Mouse (Mus musculus) liver, embryonic 13.5 days (tissue): ENCODE data around the gene Selp. TPM values are rescaled to one million over a fixed set of nuclear protein-coding genes. Genes with fewer than 3 reads are reported as not detected.

Experiments
- ATAC-seq: fragments of 200-750 bp; cut with Nextera tagmentation; 2 replicates; pipeline ENCODE4 v1.8.0; 2017; ENCODE audit warnings: low read depth, mild to moderate bottlenecking, moderate number of reproducible peaks, moderate library complexity
- DNase-seq: peaks from one replicate; pipeline ENCODE4 v3.0.0; 2022
- H3K27ac ChIP-seq: fragments of 300-500 bp; sonication (generic); 2 replicates; pipeline ENCODE4 v1.5.1; 2015; ENCODE audit warnings: moderate library complexity, mild to moderate bottlenecking, inconsistent platforms
- H3K27me3 ChIP-seq: fragments of 300-500 bp; sonication (generic); 2 replicates; pipeline ENCODE4 v1.6.1; 2015; ENCODE audit warnings: mild to moderate bottlenecking, inconsistent platforms
- H3K36me3 ChIP-seq: fragments of 300-500 bp; sonication (generic); 2 replicates; pipeline ENCODE4 v1.6.1; 2015; ENCODE audit warnings: mild to moderate bottlenecking, inconsistent platforms
- H3K4me1 ChIP-seq: fragments of 300-500 bp; sonication (generic); replicated peaks from 2 replicates; pipeline ENCODE4 v1.6.1; 2015; ENCODE audit warnings: inconsistent platforms
- H3K4me2 ChIP-seq: fragments of 300-500 bp; sonication (generic); 2 replicates; pipeline ENCODE4 v1.6.1; 2015; ENCODE audit warnings: inconsistent platforms, mild to moderate bottlenecking, moderate library complexity
- H3K4me3 ChIP-seq: fragments of 300-500 bp; sonication (generic); replicated peaks from 2 replicates; pipeline ENCODE4 v1.5.1; 2015; ENCODE audit warnings: mild to moderate bottlenecking, inconsistent platforms
- H3K9ac ChIP-seq: fragments of 300-500 bp; sonication (generic); 2 replicates; pipeline ENCODE4 v1.6.1; 2015; ENCODE audit warnings: mild to moderate bottlenecking, inconsistent platforms
- H3K9me3 ChIP-seq: fragments of 300-500 bp; sonication (generic); replicated peaks from 2 replicates; pipeline ENCODE4 v1.6.1; 2016; ENCODE audit warnings: inconsistent platforms
- WGBS: fragments of 180-500 bp; shearing (Covaris S2); methylation state at CpG from one replicate; pipeline ENCODE4 v1.1.7; 2015; ENCODE audit not compliant: insufficient replicate concordance; 5-methylcytosine and 5-hydroxymethylcytosine counted together
- polyA plus RNA-seq: library from polyadenylated mRNA; unstranded; fragments of >200 nt; fragmentation: Nextera tagmentation; extraction: Ambion mirVana; gene quantifications from 2 replicates; pipeline ENCODE4 v1.2.1, GENCODE M21; 2015

Selp gene
- polyA plus RNA-seq, result 0.53 and 0.80 TPM in 2 replicates

DNA sequence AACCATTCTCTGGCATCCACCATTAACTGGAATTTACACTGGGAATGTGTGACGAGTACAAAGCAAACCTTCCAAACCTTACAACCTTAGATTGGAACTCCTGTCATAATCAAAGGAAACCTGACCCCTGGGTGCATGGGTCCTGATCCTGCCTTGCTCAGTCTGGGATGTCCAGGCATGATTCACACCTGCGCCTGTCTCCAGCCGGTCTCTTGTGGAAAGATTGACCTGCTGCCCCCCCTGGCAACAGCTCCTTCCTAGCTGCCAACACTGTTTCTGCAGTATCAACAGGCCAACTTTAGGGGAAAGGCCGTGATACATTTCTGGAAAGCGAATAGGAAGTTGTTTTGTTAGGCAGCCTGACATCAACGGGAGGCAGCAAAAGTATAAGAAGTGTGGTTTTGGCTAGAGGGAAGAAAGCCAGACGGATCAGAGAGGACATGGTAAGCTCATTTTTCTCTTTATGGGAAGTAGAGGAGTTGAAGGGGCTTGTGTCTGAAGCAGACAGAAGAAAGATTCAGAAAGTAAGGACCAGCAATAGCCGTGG, at the start of gene Selp:
Gene Selp (plus strand): TSS at position 318 of the 547 bp plus-strand sequence.
- no peak for DNase-seq
- H3K4me1 ChIP-seq, result no peaks in the 10 kb centered on the region
- no peak within 1 kb of the TSS for H3K4me3 ChIP-seq
- ATAC-seq, result no peak
- H3K4me2 ChIP-seq, result no peak within 1 kb of the TSS
- no peak within 1 kb of the TSS for H3K27ac ChIP-seq
- H3K27me3 ChIP-seq, result no peaks in the 10 kb centered on the region
- H3K9me3 ChIP-seq, result no peaks in the 10 kb centered on the region
- no peaks in the 10 kb centered on the region for H3K36me3 ChIP-seq
- WGBS, result 37% methylated on average over 8 of the region's 8 CpGs
- no peak within 1 kb of the TSS for H3K9ac ChIP-seq

DNA sequence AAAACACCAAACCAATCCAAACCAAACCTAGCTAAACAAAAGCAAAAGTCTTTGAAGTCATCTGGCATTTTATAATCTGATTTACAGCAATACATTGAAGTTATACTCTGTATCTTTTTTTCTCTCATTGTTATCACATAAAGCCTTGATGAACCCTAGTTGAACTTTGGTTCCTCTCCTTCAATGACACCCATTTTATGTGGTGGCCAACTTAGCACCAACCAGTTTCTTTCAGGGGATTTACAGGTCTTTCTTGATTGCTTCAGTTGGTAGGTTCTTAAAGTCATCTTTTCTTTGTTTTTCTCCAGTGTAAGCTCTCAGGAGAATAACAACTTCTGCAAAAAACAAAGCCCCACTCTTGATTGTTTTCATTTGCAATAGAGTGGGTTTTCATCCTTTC, 45.8 kb upstream of the Selp start:
- no peak overlapping the region for H3K4me2 ChIP-seq
- no peak overlapping the region for H3K9ac ChIP-seq
- H3K27me3 ChIP-seq, result no peaks in the 10 kb centered on the region
- H3K4me3 ChIP-seq, result no peak overlapping the region
- no peak overlapping the region for H3K27ac ChIP-seq
- 0 out of 2 replicates have a peak, but pooled peaks cover 2% of the 10 kb centered on the region for H3K4me1 ChIP-seq
- H3K36me3 ChIP-seq, result no peaks in the 10 kb centered on the region
- ATAC-seq (no peak), DNase-seq (no peak)
- H3K9me3 ChIP-seq, result no peaks in the 10 kb centered on the region

DNA sequence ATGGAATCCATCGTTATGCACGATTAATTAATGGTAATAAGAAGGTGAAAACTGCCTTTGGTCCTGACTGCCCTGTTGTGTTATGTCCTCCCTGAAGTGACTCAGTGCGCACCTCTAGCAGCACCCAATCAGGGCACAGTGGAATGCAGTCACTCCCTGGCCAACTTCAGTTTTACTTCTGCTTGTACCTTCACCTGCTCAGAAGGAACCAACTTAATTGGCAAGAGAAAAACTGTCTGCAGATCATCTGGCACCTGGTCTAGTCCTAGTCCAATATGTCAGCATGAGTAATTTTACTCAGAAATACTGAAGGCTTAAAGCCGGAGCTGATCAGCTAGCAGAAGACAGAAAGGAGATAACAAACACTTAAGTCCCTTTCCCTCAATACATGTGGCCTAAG, 44.6 kb upstream of the Selp start:
- Histone ChIP-seq H3K27ac (no peak overlapping the region), H3K4me1 (0 out of 2 replicates have a peak, but pooled peaks cover 2% of the 10 kb centered on the region), H3K27me3 (no peaks in the 10 kb centered on the region), H3K4me3 (no peak overlapping the region), H3K4me2 (no peak overlapping the region), H3K9ac (no peak overlapping the region), H3K36me3 (no peaks in the 10 kb centered on the region), H3K9me3 (no peaks in the 10 kb centered on the region)
- WGBS, result 57% methylated on average over 4 of the region's 4 CpGs
- ATAC-seq (no peak), DNase-seq (no peak)

DNA sequence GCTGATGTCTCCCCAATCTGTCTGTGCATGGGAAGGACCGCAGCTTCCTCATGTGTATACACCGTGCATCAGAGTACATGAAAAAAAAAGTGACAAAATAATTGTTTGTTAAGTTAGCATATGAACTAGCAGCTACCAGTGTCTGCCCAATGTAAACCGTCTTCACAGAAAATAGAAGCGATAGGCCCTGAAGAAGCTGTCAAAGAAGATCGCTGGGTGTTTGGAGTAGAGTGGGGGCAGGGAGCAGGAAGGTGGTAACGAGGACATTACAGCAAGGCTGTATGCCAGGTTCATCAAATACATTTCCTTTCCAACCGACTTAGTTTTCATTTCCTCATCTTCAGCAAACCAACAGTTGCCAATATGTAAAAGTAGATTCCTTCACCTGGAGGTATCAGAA, 44.0 kb upstream of the Selp start:
- DNase-seq (no peak), ATAC-seq (no peak)
- Histone ChIP-seq H3K4me2 (no peak overlapping the region), H3K4me3 (no peak overlapping the region), H3K27ac (no peak overlapping the region), H3K4me1 (0 out of 2 replicates have a peak, but pooled peaks cover 2% of the 10 kb centered on the region), H3K9me3 (no peaks in the 10 kb centered on the region), H3K9ac (no peak overlapping the region), H3K36me3 (no peaks in the 10 kb centered on the region), H3K27me3 (no peaks in the 10 kb centered on the region)
- WGBS, result 39% methylated on average over 7 of the region's 7 CpGs

DNA sequence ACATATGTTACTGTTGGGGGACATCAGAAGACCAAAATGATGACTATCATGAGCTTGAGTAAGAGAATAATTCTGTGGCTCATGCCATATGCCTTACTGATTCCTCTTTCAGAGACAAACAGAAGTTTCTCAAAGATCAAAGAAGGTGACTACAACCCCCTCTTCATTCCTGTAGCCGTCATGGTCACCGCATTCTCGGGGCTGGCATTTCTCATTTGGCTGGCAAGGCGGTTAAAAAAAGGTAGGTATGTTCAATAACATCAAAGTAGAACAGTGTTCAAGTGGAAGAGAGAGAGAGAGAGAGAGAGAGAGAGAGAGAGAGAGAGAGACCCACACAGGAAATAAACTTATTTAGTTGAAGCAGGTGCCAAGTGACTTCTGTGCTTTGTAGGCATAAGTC, 43.1 kb upstream of the Selp start:
- ATAC-seq (no peak), DNase-seq (no peak)
- no peak overlapping the region for H3K4me3 ChIP-seq
- no peaks in the 10 kb centered on the region for H3K27me3 ChIP-seq
- 78% methylated on average over 4 of the region's 4 CpGs for WGBS
- no peak overlapping the region for H3K4me2 ChIP-seq
- H3K4me1 ChIP-seq, result 0 out of 2 replicates have a peak, but pooled peaks cover 2% of the 10 kb centered on the region
- H3K36me3 ChIP-seq, result no peaks in the 10 kb centered on the region
- no peak overlapping the region for H3K27ac ChIP-seq
- H3K9me3 ChIP-seq, result no peaks in the 10 kb centered on the region
- H3K9ac ChIP-seq, result no peak overlapping the region

DNA sequence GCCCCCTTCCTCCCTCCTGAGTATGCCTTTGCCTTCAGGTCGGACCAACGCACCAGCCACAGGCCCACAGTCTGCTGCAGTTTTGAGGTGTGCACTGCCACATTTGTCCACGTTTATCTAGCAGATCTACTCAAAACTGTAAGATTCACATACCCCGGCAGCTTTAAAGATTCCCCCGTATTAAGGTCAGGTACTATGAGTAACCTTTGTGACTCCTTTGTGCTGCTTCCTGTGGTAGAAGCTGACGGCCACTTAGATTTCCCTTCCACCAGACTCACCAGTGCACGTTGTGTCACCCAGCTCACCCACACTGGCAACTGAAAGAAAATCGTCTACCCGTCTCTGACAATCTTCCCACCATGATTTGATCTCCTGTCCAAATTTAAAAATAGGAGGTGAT, 42.0 kb upstream of the Selp start:
- no peak for ATAC-seq
- H3K4me1 ChIP-seq, result 0 out of 2 replicates have a peak, but pooled peaks cover 2% of the 10 kb centered on the region
- 53% methylated on average over 9 of the region's 9 CpGs for WGBS
- no peaks in the 10 kb centered on the region for H3K36me3 ChIP-seq
- H3K27ac ChIP-seq, result no peak overlapping the region
- no peaks in the 10 kb centered on the region for H3K27me3 ChIP-seq
- no peak overlapping the region for H3K4me3 ChIP-seq
- H3K9me3 ChIP-seq, result no peaks in the 10 kb centered on the region
- H3K9ac ChIP-seq, result no peak overlapping the region
- H3K4me2 ChIP-seq, result no peak overlapping the region
- DNase-seq, result no peak

DNA sequence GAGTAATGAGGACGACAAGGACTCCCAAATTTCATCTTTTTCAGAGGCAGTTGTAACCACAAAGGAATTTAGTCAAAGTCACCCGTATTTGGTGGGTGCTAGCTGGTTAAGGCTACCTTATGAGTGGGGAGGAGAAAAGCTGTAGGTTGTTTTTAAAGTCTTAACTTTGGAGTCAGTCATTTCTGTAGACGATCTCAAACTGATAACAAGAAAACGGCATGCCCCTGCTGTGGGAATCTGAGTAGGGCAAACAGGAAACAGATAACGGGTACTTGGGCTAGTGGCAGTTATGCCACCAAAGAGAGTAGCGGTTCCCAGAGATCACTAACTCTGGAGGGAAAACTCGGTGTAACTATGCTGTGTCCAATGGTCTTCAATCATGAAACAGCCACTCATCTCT, 41.3 kb upstream of the Selp start:
- no peak overlapping the region for H3K4me3 ChIP-seq
- no peak overlapping the region for H3K4me2 ChIP-seq
- H3K9ac ChIP-seq, result no peak overlapping the region
- H3K27ac ChIP-seq, result no peak overlapping the region
- ATAC-seq (0 out of 2 replicates have a peak, but pooled peaks have one; percentile 31), DNase-seq (no peak)
- no peaks in the 10 kb centered on the region for H3K36me3 ChIP-seq
- 11% methylated on average over 7 of the region's 7 CpGs for WGBS
- 0 out of 2 replicates have a peak, but pooled peaks cover 2% of the 10 kb centered on the region for H3K4me1 ChIP-seq
- H3K27me3 ChIP-seq, result no peaks in the 10 kb centered on the region
- H3K9me3 ChIP-seq, result no peaks in the 10 kb centered on the region

DNA sequence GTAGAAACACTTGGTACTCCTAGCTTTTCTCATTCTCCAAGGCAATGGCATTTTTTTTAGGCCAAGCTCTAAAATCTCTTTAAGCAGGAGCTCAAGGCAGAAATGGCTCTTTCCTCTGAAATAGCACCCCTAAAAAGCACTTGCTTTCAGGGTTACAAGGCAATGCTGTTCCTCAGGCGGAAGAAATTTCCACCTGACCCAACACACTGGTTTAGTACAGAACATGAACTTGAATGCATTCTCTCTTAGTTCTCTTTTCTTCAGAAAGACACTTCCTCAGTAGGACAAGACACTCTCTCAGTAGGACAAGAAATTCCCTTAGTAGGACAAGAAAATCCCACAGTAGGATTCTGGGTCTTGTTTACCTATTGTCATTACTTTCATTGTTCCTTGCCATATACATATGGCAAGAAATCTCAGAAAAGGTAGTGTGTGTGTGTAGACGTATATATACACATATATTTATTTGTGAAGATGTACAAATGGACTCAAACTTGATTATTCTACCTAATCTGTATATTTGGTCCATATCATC, 40.4 kb upstream of the Selp start:
- H3K9me3 ChIP-seq, result no peaks in the 10 kb centered on the region
- 0 out of 2 replicates have a peak, but pooled peaks cover 2% of the 10 kb centered on the region for H3K4me1 ChIP-seq
- no peak overlapping the region for H3K27ac ChIP-seq
- H3K27me3 ChIP-seq, result no peaks in the 10 kb centered on the region
- H3K4me2 ChIP-seq, result no peak overlapping the region
- no peak overlapping the region for H3K9ac ChIP-seq
- H3K4me3 ChIP-seq, result no peak overlapping the region
- no peak for DNase-seq
- no peak for ATAC-seq
- 61% methylated on average over 2 of the region's 2 CpGs for WGBS
- no peaks in the 10 kb centered on the region for H3K36me3 ChIP-seq

DNA sequence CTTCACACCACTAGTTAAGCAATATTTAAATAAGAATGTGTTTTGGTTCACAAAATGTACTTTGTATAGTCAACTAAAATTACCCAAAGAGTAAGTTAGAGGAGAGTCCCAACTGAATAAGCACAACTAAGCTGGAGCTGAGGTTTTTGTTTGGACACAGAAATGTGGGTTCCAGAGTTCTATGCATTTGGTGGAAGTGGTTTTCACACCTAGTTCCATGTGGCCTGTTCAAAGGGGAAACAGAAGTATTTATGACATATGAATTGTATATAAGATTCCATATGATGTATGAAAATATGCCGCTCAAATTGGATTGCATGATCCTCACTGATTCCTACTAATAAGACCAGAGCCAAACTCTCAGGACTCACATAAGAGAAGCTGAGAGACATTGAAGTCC, 39.6 kb upstream of the Selp start:
- no peak overlapping the region for H3K27ac ChIP-seq

DNA sequence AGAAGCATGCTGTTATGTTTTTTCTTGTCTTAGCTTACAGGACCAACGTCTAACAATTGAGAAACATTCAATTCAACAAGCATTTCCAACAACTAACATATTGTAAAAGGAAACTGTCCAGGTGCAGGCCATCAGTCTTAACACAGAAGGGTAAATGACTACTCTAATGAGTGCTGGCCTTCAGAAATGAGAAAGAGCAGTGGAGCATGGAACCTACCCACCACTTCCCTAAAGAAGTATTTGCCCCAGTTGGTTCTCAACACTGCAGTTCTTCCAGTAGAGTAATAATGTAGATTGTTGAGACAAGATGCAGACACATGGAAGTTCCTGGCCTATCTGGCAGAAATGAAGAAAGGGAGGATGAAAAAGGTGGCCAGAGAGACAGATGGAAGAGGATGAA, 38.6 kb upstream of the Selp start:
- no peaks in the 10 kb centered on the region for H3K27me3 ChIP-seq
- H3K36me3 ChIP-seq, result no peaks in the 10 kb centered on the region
- no peak overlapping the region for H3K27ac ChIP-seq
- H3K4me2 ChIP-seq, result no peak overlapping the region
- WGBS, result 40% methylated on average over 1 of the region's 1 CpGs
- H3K9me3 ChIP-seq, result no peaks in the 10 kb centered on the region
- DNase-seq (no peak), ATAC-seq (no peak)
- H3K4me3 ChIP-seq, result no peak overlapping the region
- no peak overlapping the region for H3K9ac ChIP-seq
- 0 out of 2 replicates have a peak, but pooled peaks cover 2% of the 10 kb centered on the region for H3K4me1 ChIP-seq

More for the DNA sequence above, 39.6 kb upstream of the Selp start:
- no peak for DNase-seq
- Histone ChIP-seq H3K27me3 (no peaks in the 10 kb centered on the region), H3K4me1 (0 out of 2 replicates have a peak, but pooled peaks cover 2% of the 10 kb centered on the region), H3K36me3 (no peaks in the 10 kb centered on the region), H3K4me3 (no peak overlapping the region), H3K9me3 (no peaks in the 10 kb centered on the region), H3K4me2 (no peak overlapping the region), H3K9ac (no peak overlapping the region)
- WGBS, result 81% methylated on average over 1 of the region's 1 CpGs
- no peak for ATAC-seq

DNA sequence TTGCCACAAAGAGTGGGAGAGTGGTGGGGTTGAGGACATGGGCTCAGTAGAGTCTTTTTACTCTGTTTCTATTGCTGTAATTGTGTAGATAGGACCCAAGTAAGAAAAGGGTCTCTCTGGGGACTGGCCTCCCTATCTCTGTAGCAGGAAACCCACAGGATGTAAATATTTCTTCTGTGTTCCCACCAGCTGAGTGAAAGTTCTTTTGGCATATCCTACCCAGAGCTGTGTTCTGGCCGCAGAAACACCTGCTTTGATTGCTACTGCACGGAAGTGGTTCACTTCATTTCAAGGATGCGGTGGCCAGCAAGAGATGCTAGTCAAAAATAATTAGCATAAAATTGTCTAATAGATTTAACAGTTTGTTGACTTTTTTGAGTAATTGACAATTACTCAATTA, 38.0 kb upstream of the Selp start:
- DNase-seq (no peak), ATAC-seq (no peak)
- WGBS, result 17% methylated on average over 3 of the region's 3 CpGs

DNA sequence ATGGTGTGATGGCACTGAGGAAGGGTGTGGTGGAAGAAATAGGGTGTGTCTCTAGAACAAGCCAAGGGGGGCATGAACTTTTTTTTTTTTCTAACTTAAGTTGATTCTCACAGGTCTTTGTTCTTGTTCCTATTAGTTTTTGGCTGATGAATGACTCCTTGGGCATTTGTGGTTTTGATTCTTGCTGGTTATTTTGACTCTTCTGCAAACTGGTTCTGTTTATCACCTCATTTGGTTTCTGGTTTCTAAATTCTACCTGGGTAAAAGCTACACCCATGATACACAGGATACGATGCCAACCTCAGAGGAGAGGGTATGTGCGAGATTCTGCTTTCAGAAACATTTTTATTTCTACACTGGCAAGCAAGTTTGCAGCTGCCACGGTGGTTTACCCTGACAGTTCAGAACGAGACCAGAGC, 36.7 kb upstream of the Selp start:
- 37% methylated on average over 4 of the region's 4 CpGs for WGBS
- no peak overlapping the region for H3K9ac ChIP-seq
- H3K9me3 ChIP-seq, result no peaks in the 10 kb centered on the region
- ATAC-seq, result no peak
- no peak overlapping the region for H3K4me3 ChIP-seq
- DNase-seq, result no peak
- H3K27me3 ChIP-seq, result no peaks in the 10 kb centered on the region
- no peak overlapping the region for H3K27ac ChIP-seq
- H3K4me2 ChIP-seq, result no peak overlapping the region
- no peaks in the 10 kb centered on the region for H3K36me3 ChIP-seq
- 0 out of 2 replicates have a peak, but pooled peaks cover 2% of the 10 kb centered on the region for H3K4me1 ChIP-seq

More for the DNA sequence above, 38.0 kb upstream of the Selp start:
- Histone ChIP-seq H3K9me3 (no peaks in the 10 kb centered on the region), H3K9ac (no peak overlapping the region), H3K36me3 (no peaks in the 10 kb centered on the region), H3K4me3 (no peak overlapping the region), H3K4me1 (0 out of 2 replicates have a peak, but pooled peaks cover 2% of the 10 kb centered on the region), H3K4me2 (no peak overlapping the region), H3K27ac (no peak overlapping the region), H3K27me3 (no peaks in the 10 kb centered on the region)
